Mouse (Mus musculus) heart, postnatal 0 days (tissue): ENCODE measurements around the gene Zfp831. TPM values are rescaled to one million over a fixed set of nuclear protein-coding genes. Genes with fewer than 3 reads are reported as not detected.

Source experiments
- ATAC-seq: fragments of 200-750 bp; cut with Nextera tagmentation; 2 replicates; pipeline ENCODE4 v1.8.0; 2017; ENCODE audit warnings: low read depth, moderate number of reproducible peaks, moderate library complexity; ENCODE audit not compliant: insufficient read depth
- DNase-seq: peaks from one replicate; pipeline ENCODE4 v3.0.0-alpha.2; 2016; ENCODE audit warnings: low spot score
- H3K27ac ChIP-seq: fragments of 300-500 bp; sonication (generic); 2 replicates; pipeline ENCODE4 v1.5.1; 2014; ENCODE audit warnings: low read depth, mild to moderate bottlenecking
- H3K27me3 ChIP-seq: fragments of 300-500 bp; sonication (generic); 2 replicates; pipeline ENCODE4 v1.6.1; 2014; ENCODE audit warnings: low read length, mixed read lengths; ENCODE audit not compliant: control insufficient read depth, insufficient read depth
- H3K36me3 ChIP-seq: fragments of 300-500 bp; sonication (generic); replicated peaks from 2 replicates; pipeline ENCODE4 v1.6.1; 2014; ENCODE audit warnings: low read length, mixed read lengths; ENCODE audit not compliant: control insufficient read depth, insufficient read depth
- H3K4me1 ChIP-seq: fragments of 300-500 bp; sonication (generic); 2 replicates; pipeline ENCODE4 v1.6.1; 2014; ENCODE audit warnings: antibody characterized with exemption; ENCODE audit not compliant: control insufficient read depth, insufficient read depth
- H3K4me2 ChIP-seq: fragments of 300-500 bp; sonication (generic); 2 replicates; pipeline ENCODE4 v1.6.1; 2014; ENCODE audit warnings: low read depth, mild to moderate bottlenecking, low read length, moderate library complexity
- H3K4me3 ChIP-seq: fragments of 300-500 bp; sonication (generic); 2 replicates; pipeline ENCODE4 v1.5.1; 2014; ENCODE audit warnings: low read depth, low read length
- H3K9ac ChIP-seq: fragments of 300-500 bp; sonication (generic); replicated peaks from 2 replicates; pipeline ENCODE4 v1.6.1; 2014; ENCODE audit warnings: low read depth, low read length, mixed read lengths
- H3K9me3 ChIP-seq: fragments of 300-500 bp; sonication (generic); replicated peaks from 2 replicates; pipeline ENCODE4 v1.6.1; 2016; ENCODE audit warnings: low read length; ENCODE audit not compliant: control insufficient read depth
- CTCF ChIP-seq: IDR thresholded peaks from 2 replicates; pipeline ENCODE4 v1.5.1; 2016; ENCODE audit warnings: antibody characterized with exemption, control low read depth, low read depth
- EP300 ChIP-seq: IDR thresholded peaks from 2 replicates; pipeline ENCODE4 v1.6.1; 2016; ENCODE audit warnings: antibody characterized with exemption, low read depth
- WGBS: fragments of 180-500 bp; shearing (Covaris S2); extraction: QIAGEN DNeasy Blood & Tissue Kit; methylation state at CpG from one replicate; pipeline ENCODE4 v1.1.7; 2014; 5-methylcytosine and 5-hydroxymethylcytosine counted together
- polyA plus RNA-seq: library from polyadenylated mRNA; unstranded; fragments of >200 nt; fragmentation: Nextera tagmentation; extraction: Ambion mirVana; gene quantifications from 2 replicates; pipeline ENCODE4 v1.2.1, GENCODE M21; 2015
- total RNA-seq: library from RNA; depleted of rRNA; stranded (reverse); fragments of >200 nt; gene quantifications from 2 replicates; pipeline ENCODE4 v1.2.3, GENCODE M21; 2014; ENCODE audit warnings: low replicate concordance

The Zfp831 gene
- total and polyA plus RNA-seq, 2 experiments from 2014 or later: 0.01 TPM; not detected in 1

DNA sequence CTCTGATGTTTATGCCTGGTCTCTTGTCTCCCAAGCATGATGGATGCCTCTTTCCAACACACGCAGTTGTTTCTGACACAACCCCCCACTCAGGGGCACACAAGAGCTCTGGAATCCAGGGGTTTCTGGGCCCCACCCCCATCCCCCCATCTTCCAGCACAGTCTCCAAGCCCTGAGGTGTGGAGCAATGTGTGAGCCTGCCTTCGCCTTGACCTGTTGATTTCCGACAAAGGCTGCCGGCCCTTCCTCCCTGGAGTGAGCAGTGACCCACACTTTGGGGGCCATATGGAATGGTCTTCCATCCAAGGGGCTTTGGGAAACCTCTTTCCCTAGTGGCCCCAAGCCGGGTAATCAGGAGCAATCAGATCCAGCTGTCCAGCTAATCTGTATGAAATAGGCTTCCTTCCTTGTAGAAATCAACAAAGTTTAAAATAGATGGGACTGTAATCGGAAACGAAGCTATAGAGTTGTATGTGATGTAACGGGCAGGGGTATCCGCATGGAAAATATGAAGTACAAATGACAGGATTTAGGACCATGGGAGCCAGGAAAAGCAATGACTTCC is 44.2 kb upstream of the Zfp831 start:
- TF ChIP-seq EP300 (peak; percentile 76), CTCF (no peak)
- Histone ChIP-seq H3K27me3 (no peaks in the 10 kb centered on the region), H3K27ac (peak overlapping the region; percentile 49), H3K4me2 (no peak overlapping the region), H3K9ac (no peak overlapping the region), H3K9me3 (no peaks in the 10 kb centered on the region), H3K4me1 (peaks cover 4% of the 10 kb centered on the region), H3K4me3 (no peak overlapping the region), H3K36me3 (no peaks in the 10 kb centered on the region)
- DNase-seq (no peak), ATAC-seq (peak; percentile 37)
- 62% methylated on average over 9 of the region's 9 CpGs for WGBS

DNA sequence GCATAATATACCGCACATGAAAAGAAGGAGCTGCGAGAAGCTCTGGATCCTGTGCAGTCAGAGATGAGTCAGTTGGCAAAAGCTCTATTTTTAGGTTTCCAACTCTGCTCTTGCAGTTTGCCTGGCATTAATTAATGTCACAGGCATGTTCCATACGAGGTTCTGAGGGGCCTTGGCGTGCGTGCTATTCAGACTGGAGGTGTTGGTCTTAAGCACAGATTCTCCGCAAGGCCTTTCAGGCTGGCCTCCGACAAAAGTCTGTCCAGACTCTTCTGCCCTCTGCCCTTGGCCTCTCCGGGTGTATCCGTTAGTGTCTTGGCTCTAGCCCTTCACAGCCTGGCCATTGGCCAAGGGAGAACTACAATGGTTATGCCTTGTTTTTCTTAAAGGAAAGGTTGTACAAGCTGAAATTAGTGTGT is 43.5 kb upstream of the Zfp831 start:
- DNase-seq (peak; percentile 54), ATAC-seq (peak; percentile 61)
- H3K27ac ChIP-seq: peak overlapping the region; percentile 45
- 40% methylated on average over 9 of the region's 9 CpGs for WGBS
- TF ChIP-seq EP300 (peak; percentile 36; the same call in 1 of the 2 replicates), CTCF (no peak)
- no peaks in the 10 kb centered on the region for H3K27me3 ChIP-seq
- H3K9ac ChIP-seq: no peak overlapping the region
- H3K9me3 ChIP-seq: no peaks in the 10 kb centered on the region
- no peaks in the 10 kb centered on the region for H3K36me3 ChIP-seq
- H3K4me3 ChIP-seq: no peak overlapping the region
- no peak overlapping the region for H3K4me2 ChIP-seq
- peaks cover 4% of the 10 kb centered on the region for H3K4me1 ChIP-seq

DNA sequence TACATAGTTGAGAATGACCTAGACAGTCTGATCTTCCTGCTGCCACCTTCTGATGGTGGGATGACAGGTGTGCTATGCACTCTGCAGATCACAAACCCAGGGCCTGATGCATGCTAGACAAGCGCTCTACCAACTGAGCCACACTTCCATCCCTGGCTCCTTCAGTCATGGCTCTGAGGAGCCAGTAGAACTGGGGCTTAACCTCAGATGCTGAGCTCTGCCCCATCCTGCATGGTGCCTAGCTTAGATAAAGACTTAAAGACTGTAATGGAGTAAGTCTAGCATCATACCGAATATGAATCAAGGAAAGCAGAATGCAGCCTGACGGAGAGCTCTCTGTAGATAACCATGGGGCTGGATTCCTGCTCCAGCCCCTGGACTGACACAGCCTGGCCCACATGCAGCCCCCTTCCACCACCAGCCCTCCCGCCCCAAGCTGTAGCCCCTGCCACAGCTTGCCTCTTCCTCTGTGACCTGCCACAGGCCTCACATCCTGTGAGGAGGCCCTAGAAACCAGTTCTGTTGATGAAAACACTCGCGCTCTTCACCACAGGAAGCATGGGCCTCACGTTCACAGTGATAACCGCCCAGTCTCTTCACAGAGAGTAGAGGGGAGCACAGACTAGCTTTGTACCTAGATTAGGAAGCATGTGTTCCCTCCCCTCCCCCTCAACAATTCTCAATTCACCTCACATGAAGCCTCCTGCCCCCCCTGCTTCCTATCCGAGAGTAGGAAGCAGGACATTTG is 41.2 kb upstream of the Zfp831 start:
- Histone ChIP-seq H3K4me2 (no peak overlapping the region), H3K27ac (peak overlapping the region; percentile 86), H3K36me3 (no peaks in the 10 kb centered on the region), H3K4me3 (no peak overlapping the region), H3K9ac (no peak overlapping the region), H3K27me3 (no peaks in the 10 kb centered on the region), H3K9me3 (no peaks in the 10 kb centered on the region), H3K4me1 (peaks cover 4% of the 10 kb centered on the region)
- WGBS: 28% methylated on average over 9 of the region's 9 CpGs
- ATAC-seq (peak; percentile 66), DNase-seq (peak; percentile 61)
- TF ChIP-seq CTCF (no peak), EP300 (peak; percentile 68; the same call in 1 of the 2 replicates)

DNA sequence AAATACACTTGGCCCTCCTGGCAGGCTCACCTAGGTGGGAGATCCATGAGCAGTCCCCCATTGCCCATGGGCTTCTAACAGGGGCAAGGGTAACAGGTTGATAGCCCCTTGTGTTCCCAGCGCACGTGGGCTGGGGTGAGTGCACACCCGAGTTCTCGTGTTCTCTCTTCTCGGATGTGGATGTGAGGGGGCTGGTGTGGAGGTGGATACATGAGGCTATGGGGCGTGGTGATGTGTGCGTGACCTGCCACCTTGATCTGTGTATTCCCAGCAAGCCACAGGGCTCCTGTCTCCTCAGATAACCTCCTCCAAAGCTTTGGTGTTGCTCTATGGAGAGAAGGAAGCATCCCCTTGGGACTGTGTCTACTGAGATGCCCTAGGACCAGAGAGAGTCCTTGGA is 40.0 kb upstream of the Zfp831 start:
- H3K4me1 ChIP-seq: peaks cover 4% of the 10 kb centered on the region
- no peak overlapping the region for H3K4me2 ChIP-seq
- H3K4me3 ChIP-seq: no peak overlapping the region
- no peaks in the 10 kb centered on the region for H3K27me3 ChIP-seq
- ATAC-seq (no peak), DNase-seq (no peak)
- no peaks in the 10 kb centered on the region for H3K9me3 ChIP-seq
- WGBS: 85% methylated on average over 7 of the region's 7 CpGs
- TF ChIP-seq EP300 (no peak), CTCF (no peak)
- no peaks in the 10 kb centered on the region for H3K36me3 ChIP-seq
- peak overlapping the region; percentile 86; the same call in 1 of the 2 replicates for H3K27ac ChIP-seq
- no peak overlapping the region for H3K9ac ChIP-seq

DNA sequence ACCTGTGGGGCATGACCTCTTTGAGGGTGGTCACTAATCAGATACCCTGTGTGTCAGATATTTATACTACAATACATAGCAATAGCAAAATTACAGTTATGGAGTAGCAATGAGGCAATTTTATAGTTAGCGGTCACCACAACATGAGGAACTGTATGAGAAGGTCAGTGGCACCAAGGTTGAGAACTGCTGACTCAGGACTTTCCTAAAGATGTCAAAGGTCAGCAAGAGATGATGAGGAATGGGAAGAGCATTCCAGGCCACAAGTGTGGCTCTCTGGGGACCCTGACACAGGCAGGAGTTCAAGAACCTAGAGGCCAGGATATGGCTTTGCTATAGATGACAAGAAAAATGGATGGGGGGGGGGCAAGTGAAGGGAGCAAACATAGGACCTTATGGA is 38.3 kb upstream of the Zfp831 start:
- 76% methylated on average over 1 of the region's 1 CpGs for WGBS
- no peak for TF ChIP-seq EP300
- TF ChIP-seq CTCF: no peak
- no peaks in the 10 kb centered on the region for H3K9me3 ChIP-seq
- H3K27ac ChIP-seq: no peak overlapping the region
- DNase-seq (no peak), ATAC-seq (no peak)
- H3K4me1 ChIP-seq: peaks cover 4% of the 10 kb centered on the region; the same call in 1 of the 2 replicates
- H3K9ac ChIP-seq: no peak overlapping the region
- no peaks in the 10 kb centered on the region for H3K27me3 ChIP-seq
- H3K4me2 ChIP-seq: no peak overlapping the region
- no peak overlapping the region for H3K4me3 ChIP-seq
- no peaks in the 10 kb centered on the region for H3K36me3 ChIP-seq
